Mouse (Mus musculus) left cerebral cortex, adult 9 months (tissue): ENCODE measurements around the gene Mup15.
"Not testable (repeated sequence)": the region's sequence is repeated elsewhere in the genome, so short reads cannot be mapped to it uniquely, and the experiment has no call there.

ENCODE experiments used
- DNase-seq, 2 experiments: peaks; one replicate each; pipeline ENCODE4 v3.0.0; 2022; ENCODE audit warnings: low spot score in 2 of 2

The Mup15 gene

DNA sequence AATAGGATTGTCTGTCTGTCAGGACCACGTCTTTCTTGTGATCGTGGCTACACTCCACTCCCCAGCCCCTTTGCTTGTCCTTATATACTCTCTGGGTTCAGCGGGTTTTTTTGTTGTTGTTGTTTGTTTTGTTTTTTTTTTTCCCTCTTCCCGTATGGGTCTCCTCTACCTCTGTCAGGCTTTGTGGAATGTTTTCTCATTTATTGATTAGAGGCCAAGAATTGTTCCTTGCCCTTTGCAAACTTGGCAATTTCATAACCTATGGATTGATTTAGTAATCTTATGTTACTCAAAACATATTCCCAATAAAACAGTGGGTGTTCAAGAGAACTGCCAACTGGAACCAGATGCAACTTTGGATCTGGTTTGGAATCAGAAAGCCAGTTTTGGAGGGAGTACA lies at the start of gene Mup15:
Gene Mup15 (minus strand): TSS at position 101 of the 400 bp plus-strand sequence.
- not testable (repeated sequence) for DNase-seq
